Mouse (Mus musculus): ENCODE measurements at regions not wholly inside any gene's neighbourhood (a gene's known extent, or its start where the extent isn't known, plus 50 kb on each side); places are given as distances from the start of the nearest gene placed in this dataset.

- Histone ChIP-seq H3K27ac (no peak overlapping the region), H3K9ac (replicated peaks) (no peak overlapping the region), H3K4me1 (replicated peaks) (peaks cover 19% of the 10 kb centered on the region), H3K36me3 (no peaks in the 10 kb centered on the region), H3K9me3 (no peaks in the 10 kb centered on the region), H3K27me3 (no peaks in the 10 kb centered on the region), H3K4me3 (replicated peaks) (no peak overlapping the region), H3K4me2 (replicated peaks) (no peak overlapping the region)
- no peak for ATAC-seq
- 80% methylated on average over 11 of the region's 11 CpGs for WGBS
Observed at GRCm38 (mm10) chr13:55902255-55902654, 66.3 kb upstream of the Pitx1 start.

- H3K27me3 ChIP-seq = 0 out of 2 replicates have a peak, but pooled peaks cover 4% of the 10 kb centered on the region
- no peak overlapping the region for H3K4me2 ChIP-seq (replicated peaks)
- WGBS = 88% methylated on average over 4 of the region's 4 CpGs
- no peak overlapping the region for H3K27ac ChIP-seq
- H3K4me1 ChIP-seq (replicated peaks) = peaks cover 19% of the 10 kb centered on the region
- no peaks in the 10 kb centered on the region for H3K36me3 ChIP-seq
- no peak for ATAC-seq
- no peak overlapping the region for H3K4me3 ChIP-seq (replicated peaks)
- H3K9me3 ChIP-seq = no peaks in the 10 kb centered on the region
- no peak overlapping the region for H3K9ac ChIP-seq (replicated peaks)
Observed at GRCm38 (mm10) chr13:55900190-55900526, 64.2 kb upstream of the Pitx1 start.

- H3K27ac ChIP-seq = no peak overlapping the region
- no peak overlapping the region for H3K9ac ChIP-seq (replicated peaks)
- WGBS = 55% methylated on average over 10 of the region's 10 CpGs
Observed at GRCm38 (mm10) chr13:55899501-55900189, 63.7 kb upstream of the Pitx1 start.

GRCm38 (mm10) chr13:55898999-55899398 is 63.0 kb upstream of the Pitx1 start:
- 23% methylated on average over 8 of the region's 8 CpGs for whole genome bisulfite sequencing

More at GRCm38 (mm10) chr13:55899501-55900189, 63.7 kb upstream of the Pitx1 start:
- no peaks in the 10 kb centered on the region for H3K36me3 ChIP-seq
- H3K27me3 ChIP-seq = 0 out of 2 replicates have a peak, but pooled peaks cover 4% of the 10 kb centered on the region
- no peak overlapping the region for H3K4me2 ChIP-seq (replicated peaks)
- ATAC-seq = no peak
- peaks cover 19% of the 10 kb centered on the region for H3K4me1 ChIP-seq (replicated peaks)
- H3K4me3 ChIP-seq (replicated peaks) = no peak overlapping the region
- H3K9me3 ChIP-seq = no peaks in the 10 kb centered on the region

GRCm38 (mm10) chr13:55898257-55898950 is 62.4 kb upstream of the Pitx1 start:
- 49% methylated on average over 17 of the region's 17 CpGs for WGBS

More at GRCm38 (mm10) chr13:55898999-55899398, 63.0 kb upstream of the Pitx1 start:
- Histone ChIP-seq H3K27ac (0 out of 2 replicates have a peak overlapping the region, but pooled peaks have one; percentile 25), H3K4me2 (replicated peaks) (no peak overlapping the region), H3K9me3 (no peaks in the 10 kb centered on the region), H3K36me3 (no peaks in the 10 kb centered on the region), H3K4me3 (replicated peaks) (no peak overlapping the region), H3K9ac (replicated peaks) (no peak overlapping the region), H3K4me1 (replicated peaks) (peaks cover 19% of the 10 kb centered on the region), H3K27me3 (0 out of 2 replicates have a peak, but pooled peaks cover 4% of the 10 kb centered on the region)
- no peak for ATAC-seq

GRCm38 (mm10) chr13:55895505-55895904 is 59.5 kb upstream of the Pitx1 start:
- ATAC-seq = no peak
- Histone ChIP-seq H3K4me2 (replicated peaks) (no peak overlapping the region), H3K27ac (no peak overlapping the region), H3K36me3 (no peaks in the 10 kb centered on the region), H3K9ac (replicated peaks) (no peak overlapping the region), H3K27me3 (0 out of 2 replicates have a peak, but pooled peaks cover 4% of the 10 kb centered on the region), H3K4me3 (replicated peaks) (no peak overlapping the region), H3K4me1 (replicated peaks) (peaks cover 31% of the 10 kb centered on the region), H3K9me3 (no peaks in the 10 kb centered on the region)
- 91% methylated on average over 5 of the region's 5 CpGs for WGBS

More at GRCm38 (mm10) chr13:55898257-55898950, 62.4 kb upstream of the Pitx1 start:
- Histone ChIP-seq H3K27ac (peak overlapping the region; percentile 25), H3K9me3 (no peaks in the 10 kb centered on the region), H3K9ac (replicated peaks) (no peak overlapping the region), H3K4me1 (replicated peaks) (peaks cover 24% of the 10 kb centered on the region), H3K36me3 (no peaks in the 10 kb centered on the region), H3K27me3 (0 out of 2 replicates have a peak, but pooled peaks cover 4% of the 10 kb centered on the region), H3K4me3 (replicated peaks) (no peak overlapping the region), H3K4me2 (replicated peaks) (no peak overlapping the region)
- ATAC-seq = peak; percentile 65

GRCm38 (mm10) chr13:55893154-55894018 is 57.4 kb upstream of the Pitx1 start:
- H3K27me3 ChIP-seq = 0 out of 2 replicates have a peak, but pooled peaks cover 7% of the 10 kb centered on the region
- no peak overlapping the region for H3K9ac ChIP-seq (replicated peaks)
- no peak overlapping the region for H3K27ac ChIP-seq
- H3K4me2 ChIP-seq (replicated peaks) = no peak overlapping the region
- no peaks in the 10 kb centered on the region for H3K9me3 ChIP-seq
- no peaks in the 10 kb centered on the region for H3K36me3 ChIP-seq
- ATAC-seq = peak; percentile 75
- 43% methylated on average over 25 of the region's 25 CpGs for WGBS
- H3K4me3 ChIP-seq (replicated peaks) = no peak overlapping the region
- H3K4me1 ChIP-seq (replicated peaks) = peaks cover 15% of the 10 kb centered on the region

GRCm38 (mm10) chr13:55892250-55892649 is 56.3 kb upstream of the Pitx1 start:
- ATAC-seq = no peak
- H3K4me3 ChIP-seq (replicated peaks) = no peak overlapping the region
- no peak overlapping the region for H3K9ac ChIP-seq (replicated peaks)
- WGBS = 95% methylated on average over 3 of the region's 3 CpGs
- no peaks in the 10 kb centered on the region for H3K36me3 ChIP-seq
- no peaks in the 10 kb centered on the region for H3K9me3 ChIP-seq
- H3K4me2 ChIP-seq (replicated peaks) = no peak overlapping the region
- peaks cover 17% of the 10 kb centered on the region; the same call in 1 of the 2 replicates for H3K4me1 ChIP-seq (replicated peaks)
- no peak overlapping the region for H3K27ac ChIP-seq
- 0 out of 2 replicates have a peak, but pooled peaks cover 7% of the 10 kb centered on the region for H3K27me3 ChIP-seq

- H3K9me3 ChIP-seq = no peaks in the 10 kb centered on the region
- H3K4me3 ChIP-seq (replicated peaks) = no peak overlapping the region
- no peaks in the 10 kb centered on the region for H3K36me3 ChIP-seq
- H3K27me3 ChIP-seq = 0 out of 2 replicates have a peak, but pooled peaks cover 3% of the 10 kb centered on the region
- no peak overlapping the region for H3K4me2 ChIP-seq (replicated peaks)
- H3K9ac ChIP-seq (replicated peaks) = no peak overlapping the region
- no peak overlapping the region for H3K27ac ChIP-seq
- 74% methylated on average over 13 of the region's 13 CpGs for WGBS
- H3K4me1 ChIP-seq (replicated peaks) = peaks cover 6% of the 10 kb centered on the region; the same call in 1 of the 2 replicates
- ATAC-seq = no peak
Observed at GRCm38 (mm10) chr13:55887099-55887736, 51.2 kb upstream of the Pitx1 start.
